Mouse (Mus musculus) heart, postnatal 0 days (tissue): ENCODE data around the gene Nhsl2.

Experiments
- CTCF ChIP-seq: IDR thresholded peaks from 2 replicates; pipeline ENCODE4 v1.5.1; 2016; ENCODE audit warnings: antibody characterized with exemption, control low read depth, low read depth
- EP300 ChIP-seq: IDR thresholded peaks from 2 replicates; pipeline ENCODE4 v1.6.1; 2016; ENCODE audit warnings: antibody characterized with exemption, low read depth

DNA sequence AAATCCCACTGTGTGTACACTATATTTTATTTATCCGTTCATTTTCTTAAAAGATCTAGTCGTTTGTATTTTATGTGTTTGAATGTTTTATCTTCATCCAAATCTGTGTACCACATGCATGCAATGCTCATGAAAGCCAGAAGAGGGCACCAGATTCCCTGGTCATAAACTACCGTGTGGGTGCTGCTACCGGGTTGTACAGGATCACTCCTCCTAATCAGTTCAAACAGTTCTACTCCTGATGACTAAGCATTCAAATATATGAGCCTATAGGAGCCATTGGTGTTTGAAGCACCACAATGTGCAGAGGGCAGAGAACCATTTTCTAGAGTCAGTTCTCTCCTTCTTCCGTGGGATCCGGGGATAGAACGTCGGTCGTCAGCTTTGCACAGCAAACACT is 210.3 kb downstream of the Nhsl2 start:
- TF ChIP-seq EP300 (no peak), CTCF (peak; percentile 43)
